Mouse (Mus musculus): ENCODE measurements around the gene Uhrf1bp1. TPM values are rescaled to one million over a fixed set of nuclear protein-coding genes. Genes with fewer than 3 reads are reported as not detected.

Gene Uhrf1bp1
- polyA plus RNA-seq, 1 experiment = 16.4 TPM

DNA sequence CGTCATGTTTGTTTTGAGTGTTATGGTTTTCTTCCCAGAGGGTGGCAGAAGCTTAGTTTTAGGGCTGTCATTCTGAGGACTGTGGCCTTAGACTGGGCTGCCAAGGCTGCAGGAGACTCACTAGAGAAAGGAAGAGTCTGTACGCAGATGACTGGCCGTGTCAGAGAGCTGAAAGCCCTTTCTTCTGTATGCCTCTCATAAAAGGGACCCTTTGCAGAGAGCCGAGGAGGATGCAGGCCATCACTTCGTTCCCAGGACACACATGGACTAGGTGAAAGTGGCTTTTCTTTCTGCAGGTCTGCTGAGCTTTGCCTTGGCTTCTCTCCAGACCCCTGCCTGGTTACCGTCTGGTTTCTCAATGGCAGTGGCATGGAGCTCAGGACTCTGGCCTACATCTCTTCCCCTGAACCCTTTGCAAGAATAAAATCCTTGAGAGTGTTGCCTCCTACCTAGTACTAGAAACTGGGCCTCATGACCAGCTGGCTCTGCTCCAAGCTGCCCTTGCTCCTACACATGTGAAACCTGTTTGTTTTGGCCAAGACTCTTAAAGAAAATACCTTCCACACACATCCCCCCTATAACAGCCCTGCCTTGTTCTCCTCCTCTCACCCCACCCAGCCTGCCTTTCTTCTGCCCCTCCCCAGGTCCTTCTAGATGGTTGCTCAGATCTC is 89.4 kb downstream of the Uhrf1bp1 start:
- Histone ChIP-seq H3K4me2 (ENCODE audit: low read depth) (no peak overlapping the region), H3K36me3 (ENCODE audit: control insufficient read depth, insufficient read depth) (no peaks in the 10 kb centered on the region)

DNA sequence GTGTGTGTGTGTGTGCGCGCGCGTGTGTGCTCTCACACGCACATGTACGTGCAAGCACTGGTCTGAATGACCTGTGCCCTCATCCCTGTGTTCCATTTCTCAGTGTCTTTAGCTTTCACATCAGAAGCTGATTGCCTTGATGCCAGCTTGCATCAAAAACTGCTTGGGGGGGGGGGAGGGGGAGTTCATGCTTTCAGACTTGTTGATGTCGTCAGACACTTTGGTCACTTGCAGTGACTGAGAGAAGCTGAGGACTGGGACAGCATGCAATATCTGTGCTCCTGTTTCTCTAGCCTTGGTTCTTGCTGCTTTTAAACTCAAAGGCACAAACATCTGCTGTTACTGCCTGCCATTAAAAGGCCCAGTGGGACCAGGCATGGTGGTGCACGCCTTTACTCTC is 90.1 kb downstream of the Uhrf1bp1 start:
- no peak overlapping the region for H3K4me3 ChIP-seq
- H3K36me3 ChIP-seq (ENCODE audit: control insufficient read depth, insufficient read depth) = no peaks in the 10 kb centered on the region
- no peak overlapping the region for H3ac ChIP-seq (ENCODE audit: control insufficient read depth, insufficient read length)
- no peak overlapping the region for H3K4me2 ChIP-seq (ENCODE audit: low read depth)
- H3K79me2 ChIP-seq (ENCODE audit: control insufficient read depth, insufficient read depth) = no peaks in the 10 kb centered on the region
- TF ChIP-seq E2F4 (IDR thresholded peaks at IDR 0.05; ENCODE audit: insufficient read depth) = no peak
- TF ChIP-seq SRF (IDR thresholded peaks at IDR 0.05; ENCODE audit: control insufficient read depth, insufficient read length, low read depth) = no peak
- TF ChIP-seq MYOD1 (IDR thresholded peaks at IDR 0.05; ENCODE audit: control insufficient read depth in 1 of 3, insufficient read length in 2 of 3, low read depth in 2 of 3) = no peak
- TF ChIP-seq MAX (IDR thresholded peaks at IDR 0.05; ENCODE audit: low read depth) = no peak
- TF ChIP-seq TCF3 (IDR thresholded peaks at IDR 0.05; ENCODE audit: insufficient read length, low read depth) = no peak
- no peak for TF ChIP-seq MYOG (IDR thresholded peaks at IDR 0.05; ENCODE audit: control insufficient read depth in 1 of 3, insufficient read depth in 1 of 3, insufficient read length in 2 of 3, low read depth in 2 of 3)
- TF ChIP-seq REST (IDR thresholded peaks at IDR 0.05; ENCODE audit: insufficient read depth, insufficient read length) = no peak
- TF ChIP-seq POLR2A (IDR thresholded peaks at IDR 0.05; ENCODE audit: insufficient read length, low read depth) = no peak
- no peak for TF ChIP-seq POLR2AphosphoS2 (IDR thresholded peaks at IDR 0.05; ENCODE audit: insufficient read length, low read depth)
- no peak for TF ChIP-seq USF1 (IDR thresholded peaks at IDR 0.05; ENCODE audit: low read depth)
- no peak for TF ChIP-seq CEBPB (IDR thresholded peaks at IDR 0.05; ENCODE audit: insufficient read depth, poor library complexity, severe bottlenecking)
- no peak for TF ChIP-seq TCF12 (IDR thresholded peaks at IDR 0.05; ENCODE audit: insufficient read depth, poor library complexity, severe bottlenecking)
- H3K27me3 ChIP-seq (ENCODE audit: control insufficient read depth, insufficient read depth, insufficient read length) = no peaks in the 10 kb centered on the region

More for the DNA sequence above, 89.4 kb downstream of the Uhrf1bp1 start:
- H3K27me3 ChIP-seq (ENCODE audit: control insufficient read depth, insufficient read depth, insufficient read length) = no peaks in the 10 kb centered on the region
- no peak for TF ChIP-seq E2F4 (IDR thresholded peaks at IDR 0.05; ENCODE audit: insufficient read depth)
- TF ChIP-seq REST (IDR thresholded peaks at IDR 0.05; ENCODE audit: insufficient read depth, insufficient read length) = no peak
- TF ChIP-seq CEBPB (IDR thresholded peaks at IDR 0.05; ENCODE audit: insufficient read depth, poor library complexity, severe bottlenecking) = no peak
- no peak overlapping the region for H3ac ChIP-seq (ENCODE audit: control insufficient read depth, insufficient read length)
- H3K79me2 ChIP-seq (ENCODE audit: control insufficient read depth, insufficient read depth) = no peaks in the 10 kb centered on the region
- H3K4me3 ChIP-seq = no peak overlapping the region

GRCm38 (mm10) chr17:27947155-27947554 is 90.9 kb downstream of the Uhrf1bp1 start:
- Histone ChIP-seq H3K27me3 (ENCODE audit: control insufficient read depth, insufficient read depth, insufficient read length) (no peaks in the 10 kb centered on the region), H3K79me2 (ENCODE audit: control insufficient read depth, insufficient read depth) (no peaks in the 10 kb centered on the region), H3K4me3 (no peak overlapping the region), H3K4me2 (ENCODE audit: low read depth) (no peak overlapping the region), H3K36me3 (ENCODE audit: control insufficient read depth, insufficient read depth) (no peaks in the 10 kb centered on the region), H3ac (ENCODE audit: control insufficient read depth, insufficient read length) (no peak overlapping the region)
- no peak for TF ChIP-seq REST (IDR thresholded peaks at IDR 0.05; ENCODE audit: insufficient read depth, insufficient read length)
- TF ChIP-seq POLR2AphosphoS2 (IDR thresholded peaks at IDR 0.05; ENCODE audit: insufficient read length, low read depth) = no peak
- no peak for TF ChIP-seq MYOD1 (IDR thresholded peaks at IDR 0.05; ENCODE audit: control insufficient read depth in 1 of 3, insufficient read length in 2 of 3, low read depth in 2 of 3)
- no peak for TF ChIP-seq CEBPB (IDR thresholded peaks at IDR 0.05; ENCODE audit: insufficient read depth, poor library complexity, severe bottlenecking)

Other genes with a start within 250 kb of the Uhrf1bp1 start
- gene Nudt3, start 232.9 kb upstream of the Uhrf1bp1 start, polyA plus RNA-seq (2012; fragmentation: generic; extraction: Trizol) = 142 TPM
- not detected for gene RPS10-NUDT3, start 221.2 kb upstream of the Uhrf1bp1 start, polyA plus RNA-seq (2012; fragmentation: generic; extraction: Trizol)
- gene Rps10, start 219.8 kb upstream of the Uhrf1bp1 start, polyA plus RNA-seq (2012; fragmentation: generic; extraction: Trizol) = 3,606 TPM
- 3.0 TPM for gene Pacsin1, start 200.9 kb upstream of the Uhrf1bp1 start, polyA plus RNA-seq (2012; fragmentation: generic; extraction: Trizol)
- 0.05 TPM for gene Spdef, start 127.5 kb upstream of the Uhrf1bp1 start, polyA plus RNA-seq (2012; fragmentation: generic; extraction: Trizol)
- 79.4 TPM for gene D17Wsu92e, start 35.8 kb upstream of the Uhrf1bp1 start, polyA plus RNA-seq (2012; fragmentation: generic; extraction: Trizol)
- gene Snrpc, start 18.3 kb upstream of the Uhrf1bp1 start, polyA plus RNA-seq (2012; fragmentation: generic; extraction: Trizol) = 251 TPM
- gene Anks1, start 52.9 kb downstream of the Uhrf1bp1 start, polyA plus RNA-seq (2012; fragmentation: generic; extraction: Trizol) = 10.0 TPM
- gene Taf11, start 53.4 kb downstream of the Uhrf1bp1 start, polyA plus RNA-seq (2012; fragmentation: generic; extraction: Trizol) = 28.9 TPM
- gene Tcp11, start 224.2 kb downstream of the Uhrf1bp1 start, polyA plus RNA-seq (2012; fragmentation: generic; extraction: Trizol) = not detected

Data from myocyte (in vitro differentiated cells).